In the genomic region with DNA sequence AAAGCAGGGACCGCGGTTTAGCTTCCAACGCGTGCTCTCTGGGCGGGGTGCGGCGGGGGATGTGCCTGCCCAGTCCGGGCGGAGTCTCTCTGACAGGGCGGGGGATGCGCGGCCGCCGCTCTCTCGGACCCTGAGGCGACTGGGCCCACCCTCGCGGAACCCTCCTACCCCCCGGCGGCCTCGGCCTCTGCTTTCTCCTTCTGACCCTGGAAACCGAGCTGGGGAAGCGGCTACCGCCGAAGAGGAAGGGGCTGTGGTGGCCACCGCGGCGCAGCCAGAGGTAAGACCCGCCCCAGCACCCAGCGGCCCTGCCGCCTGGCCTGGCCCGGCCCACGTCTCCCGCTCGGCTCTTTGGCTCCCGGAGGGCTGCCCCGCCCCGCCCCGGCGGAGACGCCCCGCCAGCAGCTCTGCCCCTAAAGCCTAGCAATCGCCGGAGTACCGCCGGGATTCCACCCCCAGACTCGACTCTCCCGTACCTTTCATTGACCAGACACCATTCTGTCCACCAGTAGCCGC, we compare ENCODE assay signal across 8 mouse cellular contexts. TPM values are rescaled to one million over a fixed set of nuclear protein-coding genes. Genes with fewer than 3 reads are reported as not detected.
DNase-seq lines count a peak whose midpoint lies in the region; ATAC-seq lines count a peak whose summit lies in the region.

No protein-coding gene starts in this region.

- no peaks in the 10 kb centered on the region for H3K36me3 ChIP-seq in forebrain, embryonic 15.5 days

- peak overlapping the region; percentile 94 for H3K27ac ChIP-seq in forebrain, embryonic 15.5 days (replicated peaks)

- no peaks in the 10 kb centered on the region for H3K9me3 ChIP-seq in forebrain, embryonic 15.5 days

- H3K4me2 ChIP-seq in forebrain, embryonic 15.5 days (replicated peaks), result peak overlapping the region; percentile 74

- peaks cover 21% of the 10 kb centered on the region for H3K4me1 ChIP-seq in forebrain, embryonic 15.5 days

- peak; percentile 93 for ATAC-seq in forebrain, embryonic 15.5 days (replicated peaks)
- peak; percentile 62 to 79 for ATAC-seq in hematopoietic stem cell, adult 5-6 weeks (replicated peaks in 1 of 2; ENCODE audit: insufficient read depth in 1 of 2, low FRiP score in 2 of 2, low TSS enrichment in 1 of 2, low read depth in 1 of 2, poor library complexity in 2 of 2, severe bottlenecking in 2 of 2)

- no peaks in the 10 kb centered on the region for H3K27me3 ChIP-seq in forebrain, embryonic 15.5 days

- 0% methylated on average over 31 of the region's 49 CpGs for WGBS in forebrain, embryonic 15.5 days

- peak; percentile 61 for DNase-seq in ES-CJ7 (ENCODE audit: low read depth, low spot score)
- peak; percentile 78 to 83 for DNase-seq in adrenal gland, postnatal 4 days (ENCODE audit: low spot score in 2 of 2)
- DNase-seq in layer of hippocampus, adult 9-11 months, result peak; percentile 81
- peak; percentile 92 for DNase-seq in lung, postnatal 25 days (ENCODE audit: low spot score)
- DNase-seq in right cerebral cortex, postnatal 14 days, result peak; percentile 60
- peak; percentile 85 for DNase-seq in urinary bladder, postnatal 25 days (ENCODE audit: low spot score)

- H3K4me3 ChIP-seq in forebrain, embryonic 15.5 days, result peak overlapping the region; percentile 80

- H3K9ac ChIP-seq in forebrain, embryonic 15.5 days (replicated peaks), result peak overlapping the region; percentile 97

RNA-seq across cellular contexts. Expression of gene Myo9a, which starts 0.4 kb away (rescaled TPM):
- 10 to 100 TPM; 18.2 to 24.5 TPM for total RNA-seq in adrenal gland, postnatal 4 days (2021)
- polyA plus RNA-seq in forebrain, embryonic 15.5 days (2015; fragmentation: Nextera tagmentation; extraction: Ambion mirVana), result 22.7 and 25.5 TPM in 2 replicates
- total RNA-seq in hematopoietic stem cell, adult 5-6 weeks (2017), result 14.9 and 27.3 TPM in 2 replicates

RNA-seq across cellular contexts. Expression of gene Senp8, which starts 0.6 kb away (rescaled TPM):
- 1 to 10 TPM; 5.1 to 7.5 TPM for total RNA-seq in adrenal gland, postnatal 4 days (2021)
- 10.1 and 11.1 TPM in 2 replicates for polyA plus RNA-seq in forebrain, embryonic 15.5 days (2015; fragmentation: Nextera tagmentation; extraction: Ambion mirVana)
- total RNA-seq in hematopoietic stem cell, adult 5-6 weeks (2017), result 4.8 and 11.2 TPM in 2 replicates

Comparison
In these comparisons a context has a peak if more than half of its experiments do, and no peak if none do; other contexts are left out.
1. Peak in every context shown above with its lines: DNase-seq, ATAC-seq, H3K4me3 ChIP-seq and H3K27ac ChIP-seq.